Mouse (Mus musculus) v-Abl transformed pro-B cells (cell line): ENCODE data around the gene Rps27rt.
"Not testable (repeated sequence)": the region's sequence is repeated elsewhere in the genome, so short reads cannot be mapped to it uniquely, and the experiment has no call there.

Source experiments
- in situ Hi-C, 2 experiments: fragments of 400-800 bp; cut with MboI; formaldehyde crosslinking; loops; one replicate each; pipeline ENCODE4 v1.15.1; 2025; ENCODE audit not compliant: unreplicated experiment in 2 of 2

Rps27rt gene

DNA sequence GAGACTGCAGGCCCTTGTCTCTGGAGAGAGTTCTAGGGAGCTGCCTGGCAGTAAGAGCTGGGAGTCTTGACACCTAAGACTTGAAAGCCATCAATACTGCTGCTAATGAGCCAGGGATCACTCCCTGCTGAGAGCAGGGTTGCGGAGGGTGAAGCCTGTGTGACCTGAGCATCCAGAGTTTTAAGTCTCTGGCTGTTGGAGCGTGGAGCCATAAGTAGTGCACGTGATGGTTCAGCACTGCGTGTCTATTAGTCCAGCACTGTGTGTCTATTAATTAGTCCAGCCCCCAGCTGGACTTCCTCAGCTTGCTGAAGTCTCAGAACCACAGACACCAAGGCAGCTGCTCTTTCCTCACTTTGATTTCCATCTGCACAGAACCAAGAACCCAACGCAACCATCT lies 3.8 kb upstream of the Rps27rt start:
- in situ Hi-C loops = no loop called here

GRCm38 (mm10) chr9:114985741-114986140 lies 3.2 kb upstream of the Rps27rt start:
- in situ Hi-C loops = no loop called here

- in situ Hi-C loops = no loop called here
These were observed 2.6 kb downstream of the Rps27rt start for GRCm38 (mm10) chr9:114979969-114980368.

DNA sequence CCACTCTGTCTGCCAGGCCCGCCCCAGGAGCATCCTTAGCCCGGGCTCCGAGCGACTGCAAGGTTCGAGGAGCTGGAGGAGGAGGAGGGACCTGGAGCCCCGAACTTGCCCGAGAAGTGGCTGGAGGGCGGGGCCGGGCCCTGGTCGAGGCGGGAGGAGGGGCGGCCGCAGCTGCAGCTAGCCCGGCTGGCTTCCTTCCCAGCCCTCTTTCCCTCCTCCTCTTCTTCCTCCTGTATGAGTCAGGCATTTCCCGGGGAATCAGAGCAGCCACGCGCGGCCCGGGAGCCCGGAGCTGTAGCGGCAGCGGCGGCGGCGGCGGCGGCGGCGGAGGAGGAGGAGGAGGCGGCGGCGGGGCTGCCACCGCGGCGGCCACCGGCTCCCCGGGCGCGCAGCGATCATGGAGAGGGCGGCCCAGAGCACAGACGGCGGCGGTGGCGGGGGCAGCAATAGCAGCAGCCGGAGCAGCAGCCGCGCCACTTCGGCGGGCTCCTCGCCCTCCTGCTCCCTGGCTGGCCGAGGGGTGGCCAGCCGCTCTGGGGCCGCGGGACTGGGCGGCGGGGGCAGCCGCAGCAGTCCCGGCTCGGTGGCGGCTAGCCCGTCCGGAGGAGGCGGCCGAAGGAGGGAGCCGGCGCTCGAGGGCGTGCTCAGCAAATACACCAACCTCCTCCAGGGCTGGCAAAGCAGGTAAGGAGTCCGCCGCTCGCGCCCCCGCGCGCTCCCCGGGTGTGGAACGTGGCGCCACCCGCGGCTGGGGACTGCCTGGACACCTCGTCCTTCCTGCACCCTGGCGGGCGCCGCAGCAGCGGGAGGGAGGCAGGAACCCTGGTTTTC lies 4.0 kb downstream of the Rps27rt start, which contains the start of gene Osbpl10:
TSS of gene Osbpl10 (plus strand) at position 289 of the 831 bp plus-strand sequence.
- in situ Hi-C loops = no loop called here

- in situ Hi-C loops = no loop called here
These were observed 4.9 kb downstream of the Rps27rt start for GRCm38 (mm10) chr9:114977461-114978280.

DNA sequence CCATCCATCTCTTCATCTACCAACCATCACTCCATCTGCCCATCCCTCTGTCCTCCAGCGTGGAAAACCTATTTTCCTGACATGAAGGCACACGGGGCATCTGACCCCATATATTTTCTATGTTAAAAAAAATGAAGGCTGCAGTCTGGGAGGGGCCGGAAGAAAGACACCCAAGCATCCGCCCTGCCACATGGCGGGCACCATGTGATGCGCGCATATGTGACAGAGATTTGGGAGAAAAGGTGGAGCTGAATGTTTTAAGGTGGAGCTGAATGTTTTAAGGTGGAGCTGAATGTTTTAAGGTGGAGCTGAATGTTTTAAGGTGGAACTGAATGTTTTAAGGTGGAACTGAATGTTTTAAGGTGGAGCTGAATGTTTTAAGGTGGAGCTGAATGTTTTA lies 16.3 kb downstream of the Rps27rt start:
- in situ Hi-C loops = not testable (repeated sequence)

DNA sequence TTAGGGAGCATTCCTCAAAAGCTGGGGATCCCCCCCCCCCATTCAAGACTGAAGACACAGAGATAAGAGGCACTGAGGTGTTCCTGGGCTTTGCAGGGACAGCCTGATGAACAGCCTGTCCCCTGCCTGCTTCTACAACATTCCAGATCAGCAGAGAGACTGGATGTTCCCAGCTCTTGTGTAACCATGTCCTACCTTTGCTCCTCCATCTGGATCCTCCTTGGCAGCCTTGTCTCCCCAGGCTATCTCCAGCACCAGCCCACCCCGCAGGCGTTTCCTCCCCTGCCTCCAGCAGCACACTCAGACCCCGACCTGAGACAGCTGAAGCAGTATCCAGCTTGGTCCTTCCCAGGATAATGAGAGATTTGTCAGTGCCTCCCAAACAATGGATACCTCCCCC lies 18.4 kb downstream of the Rps27rt start:
- in situ Hi-C loops = no loop called here

GRCm38 (mm10) chr9:114960844-114961243 lies 21.7 kb downstream of the Rps27rt start:
- in situ Hi-C loops = no loop called here

GRCm38 (mm10) chr9:114960043-114960789 lies 22.3 kb downstream of the Rps27rt start:
- in situ Hi-C loops = no loop called here

- in situ Hi-C loops = loop anchor here (5.0 to 10.0 kb wide), 3 partner anchors 45 to 1088 kb away; no protein-coding TSS in a partner anchor
These were observed 25.6 kb downstream of the Rps27rt start for GRCm38 (mm10) chr9:114956945-114957344.

DNA sequence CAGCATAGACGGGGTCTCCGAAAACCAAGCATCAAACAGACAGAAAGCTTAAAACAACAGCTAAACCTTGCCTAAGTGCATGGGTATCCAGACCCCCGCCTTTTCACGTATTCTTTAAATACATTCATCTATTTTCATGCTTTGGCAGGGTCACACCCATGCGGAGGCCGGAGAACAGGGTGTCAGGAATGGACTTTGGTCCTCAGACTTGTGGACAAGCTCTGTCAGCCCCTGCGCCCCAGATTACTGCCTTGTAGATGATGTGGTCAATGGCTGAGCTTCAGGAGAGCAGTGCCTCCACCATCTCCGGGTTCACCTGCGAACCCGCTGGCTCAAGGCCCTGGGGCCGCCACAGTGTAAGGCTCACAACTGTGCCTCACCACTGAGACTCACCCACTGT lies 27.2 kb downstream of the Rps27rt start:
- in situ Hi-C loops = loop anchor here (5.0 to 10.0 kb wide), 3 partner anchors 43 to 1089 kb away; no protein-coding TSS in a partner anchor

- in situ Hi-C loops = loop anchor here in 1 of 2 experiments (10.0 kb wide), 1 partner anchor 1092 kb away; no protein-coding TSS in a partner anchor
These were observed 29.7 kb downstream of the Rps27rt start for GRCm38 (mm10) chr9:114952866-114953265.

GRCm38 (mm10) chr9:114948395-114948794 lies 34.1 kb downstream of the Rps27rt start:
- in situ Hi-C loops = loop anchor here (25.0 kb wide), 2 partner anchors 536 to 561 kb away; partner anchors contain the start of genes Crtap (in 1 of the 2), Glb1 (in 1 of the 2) and Tmppe (in 1 of the 2)

- in situ Hi-C loops = loop anchor here (25.0 kb wide), 2 partner anchors 533 to 558 kb away; partner anchors contain the start of genes Crtap (in 1 of the 2), Glb1 (in 1 of the 2) and Tmppe (in 1 of the 2)
These were observed 37.0 kb downstream of the Rps27rt start for GRCm38 (mm10) chr9:114945576-114945975.

DNA sequence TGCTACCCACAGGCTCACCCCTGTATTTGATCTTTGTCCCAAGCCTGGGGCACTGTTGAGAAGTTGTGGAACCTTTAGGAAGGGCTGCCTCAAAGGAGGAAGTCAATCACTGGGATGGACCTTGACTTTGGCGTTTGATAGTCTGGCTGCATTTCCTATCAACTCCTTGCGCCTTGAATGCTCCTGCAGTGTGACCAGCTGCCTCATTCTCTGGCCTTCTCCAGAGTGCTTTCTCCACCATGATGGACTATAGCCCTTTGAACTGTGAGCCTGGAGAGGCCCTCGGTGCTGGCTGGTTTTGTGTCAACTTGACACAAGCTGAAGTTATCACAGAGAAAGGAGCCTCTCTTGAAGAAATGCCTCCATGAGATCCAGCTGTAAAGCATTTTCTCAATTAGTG lies 37.9 kb downstream of the Rps27rt start:
- in situ Hi-C loops = loop anchor here (25.0 kb wide), 2 partner anchors 532 to 557 kb away; partner anchors contain the start of genes Crtap (in 1 of the 2), Glb1 (in 1 of the 2) and Tmppe (in 1 of the 2)

- in situ Hi-C loops = loop anchor here (10.0 to 25.0 kb wide), 4 partner anchors 292 to 549 kb away; partner anchors contain the start of genes Cnot10 (in 1 of the 2), Crtap (in 1 of the 2), Glb1 (in 1 of the 2) and Stt3b (in 1 of the 2)
These were observed 45.9 kb downstream of the Rps27rt start for GRCm38 (mm10) chr9:114936687-114937086.

DNA sequence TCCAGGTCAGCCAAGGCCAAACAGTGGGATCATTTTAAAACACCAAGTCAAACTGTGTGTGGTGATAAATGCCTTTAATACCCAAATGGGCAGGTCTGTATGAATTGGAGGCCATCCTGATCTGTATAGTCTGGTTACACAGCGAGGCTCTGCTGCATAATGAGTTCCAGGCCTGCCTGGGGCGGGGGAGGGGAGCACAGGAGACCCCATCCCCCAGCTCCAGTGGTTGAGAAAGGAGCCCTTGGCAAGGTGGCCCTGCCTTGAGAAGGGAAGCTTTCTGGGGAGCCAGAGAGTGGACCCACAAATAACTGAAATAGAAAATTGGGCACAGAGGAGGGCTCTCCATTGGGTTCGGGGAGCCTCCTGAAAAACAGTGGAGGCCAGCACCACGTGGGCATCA lies 47.2 kb downstream of the Rps27rt start:
- in situ Hi-C loops = loop anchor here (10.0 to 25.0 kb wide), 4 partner anchors 291 to 548 kb away; partner anchors contain the start of genes Cnot10 (in 1 of the 2), Crtap (in 1 of the 2), Glb1 (in 1 of the 2) and Stt3b (in 1 of the 2)

DNA sequence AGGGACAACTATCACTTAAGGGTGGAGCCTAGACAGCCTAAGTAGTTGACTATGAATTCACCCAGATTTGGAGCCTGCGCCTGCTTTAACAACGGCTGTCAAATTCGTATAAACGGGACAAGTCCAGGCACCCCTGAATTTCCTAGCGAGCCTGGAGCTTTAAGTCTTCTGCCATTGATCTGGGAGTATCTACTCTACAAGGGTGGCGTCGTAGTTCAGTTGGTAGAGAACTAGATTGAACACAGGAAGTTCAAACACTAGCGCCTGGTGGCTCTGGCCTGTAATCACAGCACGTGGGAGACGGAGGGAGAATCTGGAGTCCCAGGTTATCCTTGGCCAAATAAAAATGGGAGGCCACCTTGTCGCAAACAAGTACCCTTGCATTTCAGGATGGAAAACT lies 48.3 kb downstream of the Rps27rt start:
- in situ Hi-C loops = loop anchor here (5.0 to 25.0 kb wide), 8 partner anchors 182 to 547 kb away; partner anchors contain the start of genes Cnot10 (in 2 of the 2), Crtap (in 1 of the 2), Glb1 (in 1 of the 2) and Stt3b (in 1 of the 2)

DNA sequence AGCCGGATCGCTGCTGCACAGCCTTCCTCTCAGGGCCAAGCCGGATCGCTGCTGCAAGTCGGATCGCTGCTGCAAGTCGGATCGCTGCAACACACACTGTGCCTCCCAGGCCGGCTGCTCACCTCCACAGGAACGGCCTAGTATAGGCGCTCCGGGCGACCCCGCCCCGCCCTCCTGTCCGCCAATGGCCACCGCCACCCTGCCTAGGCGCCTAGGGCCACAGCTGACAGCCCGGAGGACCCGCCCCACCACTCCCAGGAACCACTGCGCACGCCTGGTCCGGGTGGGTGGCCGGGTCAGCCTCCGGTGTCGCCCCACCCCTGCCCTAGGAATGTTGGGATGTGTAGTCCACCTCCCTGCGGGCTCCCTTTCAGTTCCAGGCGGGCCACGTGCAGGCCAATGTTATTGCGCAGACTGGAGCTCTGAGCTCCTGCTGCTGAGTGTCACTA lies 48.8 kb downstream of the Rps27rt start, which contains the start of gene Gpd1l:
TSS of gene Gpd1l (minus strand) at position 265 of the 449 bp plus-strand sequence.
- in situ Hi-C loops = loop anchor here (5.0 to 25.0 kb wide), 8 partner anchors 181 to 546 kb away; partner anchors contain the start of genes Cnot10 (in 2 of the 2), Crtap (in 1 of the 2), Glb1 (in 1 of the 2) and Stt3b (in 1 of the 2)
